Mouse (Mus musculus): ENCODE measurements around the gene Vav2. TPM values are rescaled to one million over a fixed set of nuclear protein-coding genes. Genes with fewer than 3 reads are reported as not detected.

The Vav2 gene
- total and polyA plus RNA-seq, 3 experiments: 3.5 to 7.2 (median 6.9) TPM

DNA sequence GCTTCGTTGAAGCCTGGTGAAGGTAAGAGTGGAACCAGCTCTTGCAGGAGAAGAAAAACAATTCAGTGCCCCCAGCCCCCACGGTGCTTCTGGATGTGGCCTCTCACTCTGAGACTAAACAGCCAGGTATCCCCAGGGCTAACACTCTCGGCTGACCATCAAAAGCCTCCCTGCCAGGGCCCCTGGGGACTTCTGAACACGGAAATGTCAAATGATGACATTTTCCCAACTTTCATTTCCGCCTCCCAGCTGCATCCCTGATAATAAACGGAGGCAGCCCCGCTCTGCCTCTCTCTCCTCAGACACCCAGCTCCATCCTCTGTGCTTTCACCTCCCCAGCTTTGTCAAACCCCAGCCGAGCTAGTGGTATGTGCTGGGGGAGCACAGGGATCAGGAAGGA, 87.8 kb downstream of the Vav2 start:
- Histone ChIP-seq H3K27me3 (ENCODE audit: insufficient read depth, low read length) (no peaks in the 10 kb centered on the region), H3K9me3 (replicated peaks) (no peaks in the 10 kb centered on the region), H3K36me3 (replicated peaks) (no peaks in the 10 kb centered on the region), H3K4me1 (ENCODE audit: insufficient read depth, low read depth, low read length) (peaks cover 8% of the 10 kb centered on the region), H3K4me3 (ENCODE audit: low read depth, low read length) (no peak overlapping the region)
- DNase-seq (ENCODE audit: low spot score) (no peak), ATAC-seq (ENCODE audit: extremely low read depth, insufficient number of reproducible peaks, low FRiP score, poor library complexity, severe bottlenecking) (no peak)
- TF ChIP-seq CTCF (IDR thresholded peaks at IDR 0.05; ENCODE audit: low read depth, low read length) (no peak), GATA1 (IDR thresholded peaks at IDR 0.05; ENCODE audit: borderline replicate concordance, low read length) (no peak), GATA2 (IDR thresholded peaks at IDR 0.05; ENCODE audit: borderline replicate concordance, low read depth, low read length) (no peak), POLR2AphosphoS5 (IDR thresholded peaks at IDR 0.05; ENCODE audit: insufficient replicate concordance, low read depth, low read length) (no peak), TAL1 (conservative IDR thresholded peaks at IDR 0.05; ENCODE audit: low read depth, low read length) (no peak)

DNA sequence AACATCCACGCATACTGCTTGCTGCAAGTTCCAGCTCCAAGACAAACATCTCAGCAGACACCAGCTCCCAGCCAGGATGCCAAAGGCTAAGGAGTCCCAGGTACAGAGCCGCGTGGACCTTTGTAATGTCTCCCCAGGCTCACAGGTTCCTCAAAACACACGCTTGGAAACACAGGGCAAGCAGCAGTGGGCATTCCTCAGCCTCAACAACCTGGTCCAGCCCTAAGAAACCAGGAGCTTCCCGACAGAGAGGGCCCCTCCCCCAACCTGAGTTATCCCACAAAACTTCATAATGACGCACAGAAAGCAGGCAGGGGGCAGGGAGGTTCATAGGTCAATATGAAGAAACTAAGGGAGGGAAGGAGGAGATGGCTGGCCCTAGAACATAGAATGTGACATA, 89.6 kb downstream of the Vav2 start:
- ATAC-seq (ENCODE audit: extremely low read depth, insufficient number of reproducible peaks, low FRiP score, poor library complexity, severe bottlenecking) (no peak), DNase-seq (ENCODE audit: low spot score) (no peak)
- H3K4me1 ChIP-seq (ENCODE audit: insufficient read depth, low read depth, low read length): no peaks in the 10 kb centered on the region
- H3K36me3 ChIP-seq (replicated peaks): no peaks in the 10 kb centered on the region
- TF ChIP-seq CTCF (IDR thresholded peaks at IDR 0.05; ENCODE audit: low read depth, low read length) (no peak), POLR2AphosphoS5 (IDR thresholded peaks at IDR 0.05; ENCODE audit: insufficient replicate concordance, low read depth, low read length) (no peak), GATA1 (IDR thresholded peaks at IDR 0.05; ENCODE audit: borderline replicate concordance, low read length) (no peak), TAL1 (conservative IDR thresholded peaks at IDR 0.05; ENCODE audit: low read depth, low read length) (no peak), GATA2 (IDR thresholded peaks at IDR 0.05; ENCODE audit: borderline replicate concordance, low read depth, low read length) (no peak)
- no peak overlapping the region for H3K4me3 ChIP-seq (ENCODE audit: low read depth, low read length)
- no peaks in the 10 kb centered on the region for H3K27me3 ChIP-seq (ENCODE audit: insufficient read depth, low read length)
- H3K9me3 ChIP-seq (replicated peaks): no peaks in the 10 kb centered on the region

DNA sequence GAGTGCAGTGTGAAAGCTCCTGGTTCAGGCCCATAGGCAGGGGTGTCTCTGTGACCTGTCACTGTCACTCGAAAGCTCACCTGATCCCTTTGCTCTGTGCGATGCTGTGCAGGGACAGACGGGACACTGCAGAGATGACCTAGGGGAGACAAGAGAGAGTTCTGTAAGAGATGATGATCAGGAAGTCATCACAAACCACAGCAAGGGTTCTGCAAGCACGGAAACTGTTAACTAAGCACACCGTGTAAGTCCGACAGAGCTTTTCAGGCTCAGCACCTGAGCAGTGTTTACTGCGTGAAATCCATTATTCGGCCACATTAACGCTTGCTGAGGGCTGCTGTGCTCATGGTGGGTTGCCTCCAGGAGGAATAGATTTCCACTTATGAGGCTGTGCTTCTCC, 90.2 kb downstream of the Vav2 start:
- Histone ChIP-seq H3K4me3 (ENCODE audit: low read depth, low read length) (no peak overlapping the region), H3K36me3 (replicated peaks) (no peaks in the 10 kb centered on the region), H3K27me3 (ENCODE audit: insufficient read depth, low read length) (no peaks in the 10 kb centered on the region), H3K9me3 (replicated peaks) (no peaks in the 10 kb centered on the region), H3K4me1 (ENCODE audit: insufficient read depth, low read depth, low read length) (no peaks in the 10 kb centered on the region)
- TF ChIP-seq GATA2 (IDR thresholded peaks at IDR 0.05; ENCODE audit: borderline replicate concordance, low read depth, low read length): no peak
- no peak for TF ChIP-seq CTCF (IDR thresholded peaks at IDR 0.05; ENCODE audit: low read depth, low read length)
- TF ChIP-seq GATA1 (IDR thresholded peaks at IDR 0.05; ENCODE audit: borderline replicate concordance, low read length): no peak
- TF ChIP-seq POLR2AphosphoS5 (IDR thresholded peaks at IDR 0.05; ENCODE audit: insufficient replicate concordance, low read depth, low read length): no peak
- no peak for TF ChIP-seq TAL1 (conservative IDR thresholded peaks at IDR 0.05; ENCODE audit: low read depth, low read length)
- DNase-seq (ENCODE audit: low spot score): no peak
- ATAC-seq (ENCODE audit: extremely low read depth, insufficient number of reproducible peaks, low FRiP score, poor library complexity, severe bottlenecking): no peak

DNA sequence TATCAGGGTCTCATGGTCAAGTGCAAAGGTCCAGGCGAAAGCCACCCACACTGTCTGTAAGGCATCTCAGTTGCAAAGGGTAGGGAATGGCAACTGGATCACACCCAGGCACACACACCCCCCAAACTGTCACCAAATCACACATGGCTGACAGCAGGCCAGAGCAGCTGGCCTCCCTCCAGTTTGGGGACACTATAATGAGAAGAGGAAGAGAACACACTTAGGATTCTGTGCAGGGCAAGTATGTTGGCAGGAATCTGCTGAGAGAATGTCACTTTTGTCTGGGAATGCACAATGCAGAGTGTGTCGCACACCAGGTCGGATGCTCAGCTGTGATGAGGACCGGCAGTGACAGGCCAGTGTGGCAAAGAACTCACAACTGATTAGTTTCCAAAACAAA, 92.0 kb downstream of the Vav2 start:
- no peak for DNase-seq (ENCODE audit: low spot score)
- no peak for ATAC-seq (ENCODE audit: extremely low read depth, insufficient number of reproducible peaks, low FRiP score, poor library complexity, severe bottlenecking)
- Histone ChIP-seq H3K4me1 (ENCODE audit: insufficient read depth, low read depth, low read length) (no peaks in the 10 kb centered on the region), H3K36me3 (replicated peaks) (no peaks in the 10 kb centered on the region), H3K9me3 (replicated peaks) (no peaks in the 10 kb centered on the region), H3K27me3 (ENCODE audit: insufficient read depth, low read length) (no peaks in the 10 kb centered on the region), H3K4me3 (ENCODE audit: low read depth, low read length) (no peak overlapping the region)
- TF ChIP-seq GATA2 (IDR thresholded peaks at IDR 0.05; ENCODE audit: borderline replicate concordance, low read depth, low read length) (no peak), CTCF (IDR thresholded peaks at IDR 0.05; ENCODE audit: low read depth, low read length) (no peak), POLR2AphosphoS5 (IDR thresholded peaks at IDR 0.05; ENCODE audit: insufficient replicate concordance, low read depth, low read length) (no peak), TAL1 (conservative IDR thresholded peaks at IDR 0.05; ENCODE audit: low read depth, low read length) (no peak), GATA1 (IDR thresholded peaks at IDR 0.05; ENCODE audit: borderline replicate concordance, low read length) (no peak)

DNA sequence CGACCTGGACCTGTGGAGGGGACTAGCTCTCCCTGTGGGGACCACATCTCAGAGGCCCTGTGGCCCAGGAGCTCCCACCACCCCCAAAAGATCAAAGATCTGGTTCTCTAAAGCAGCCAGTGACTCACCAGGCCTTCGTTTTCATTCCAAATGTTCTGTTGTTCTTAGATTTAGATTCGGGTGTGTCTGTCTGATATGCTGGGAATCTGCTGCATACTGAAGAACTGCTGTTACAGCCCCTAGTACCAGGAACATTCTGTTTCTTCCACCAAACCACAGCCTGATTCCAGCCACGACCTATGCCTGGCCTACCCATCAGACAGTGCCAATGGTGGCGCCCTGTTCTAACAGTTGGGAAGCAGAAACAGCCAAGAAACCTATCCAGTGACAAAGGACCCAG, 95.3 kb downstream of the Vav2 start:
- Histone ChIP-seq H3K4me1 (ENCODE audit: insufficient read depth, low read depth, low read length) (no peaks in the 10 kb centered on the region), H3K4me3 (ENCODE audit: low read depth, low read length) (no peak overlapping the region), H3K36me3 (replicated peaks) (no peaks in the 10 kb centered on the region), H3K9me3 (replicated peaks) (no peaks in the 10 kb centered on the region), H3K27me3 (ENCODE audit: insufficient read depth, low read length) (no peaks in the 10 kb centered on the region)
- DNase-seq (ENCODE audit: low spot score) (no peak), ATAC-seq (ENCODE audit: extremely low read depth, insufficient number of reproducible peaks, low FRiP score, poor library complexity, severe bottlenecking) (no peak)
- TF ChIP-seq CTCF (IDR thresholded peaks at IDR 0.05; ENCODE audit: low read depth, low read length) (no peak), POLR2AphosphoS5 (IDR thresholded peaks at IDR 0.05; ENCODE audit: insufficient replicate concordance, low read depth, low read length) (no peak), GATA1 (IDR thresholded peaks at IDR 0.05; ENCODE audit: borderline replicate concordance, low read length) (no peak), TAL1 (conservative IDR thresholded peaks at IDR 0.05; ENCODE audit: low read depth, low read length) (no peak), GATA2 (IDR thresholded peaks at IDR 0.05; ENCODE audit: borderline replicate concordance, low read depth, low read length) (no peak)

DNA sequence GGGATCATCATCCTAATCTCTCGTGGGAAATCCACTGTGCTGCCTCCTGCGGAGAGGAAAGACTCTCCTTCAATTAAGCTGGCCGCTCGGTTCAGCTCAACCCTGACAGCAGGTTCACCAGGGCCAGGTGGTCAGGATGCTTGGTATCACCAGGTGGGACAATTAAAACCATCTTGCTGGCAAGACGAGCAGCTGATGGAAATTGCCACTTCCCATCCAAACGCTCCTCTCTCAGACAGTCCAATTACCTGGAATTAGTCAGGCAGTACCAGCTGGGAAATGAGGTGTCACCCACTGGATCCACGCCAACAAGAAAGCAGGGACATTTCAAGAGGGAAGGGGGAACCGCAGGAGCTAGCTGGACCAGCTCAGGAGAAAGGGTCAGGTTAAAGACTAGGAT, 96.4 kb downstream of the Vav2 start:
- Histone ChIP-seq H3K4me1 (ENCODE audit: insufficient read depth, low read depth, low read length) (no peaks in the 10 kb centered on the region), H3K27me3 (ENCODE audit: insufficient read depth, low read length) (no peaks in the 10 kb centered on the region), H3K9me3 (replicated peaks) (no peaks in the 10 kb centered on the region), H3K4me3 (ENCODE audit: low read depth, low read length) (no peak overlapping the region), H3K36me3 (replicated peaks) (no peaks in the 10 kb centered on the region)
- no peak for DNase-seq (ENCODE audit: low spot score)
- ATAC-seq (ENCODE audit: extremely low read depth, insufficient number of reproducible peaks, low FRiP score, poor library complexity, severe bottlenecking): no peak
- no peak for TF ChIP-seq CTCF (IDR thresholded peaks at IDR 0.05; ENCODE audit: low read depth, low read length)
- TF ChIP-seq GATA1 (IDR thresholded peaks at IDR 0.05; ENCODE audit: borderline replicate concordance, low read length): no peak
- TF ChIP-seq POLR2AphosphoS5 (IDR thresholded peaks at IDR 0.05; ENCODE audit: insufficient replicate concordance, low read depth, low read length): no peak
- no peak for TF ChIP-seq GATA2 (IDR thresholded peaks at IDR 0.05; ENCODE audit: borderline replicate concordance, low read depth, low read length)
- TF ChIP-seq TAL1 (conservative IDR thresholded peaks at IDR 0.05; ENCODE audit: low read depth, low read length): no peak
